Mouse (Mus musculus): ENCODE data around the gene Abcc10.

The Abcc10 gene

GRCm38 (mm10) chr17:46327906-46328534 is at the start of gene Abcc10:
Abcc10 (minus strand) TSS chr17:46328352.
- DNase-seq: peak; percentile 95 to 96

GRCm38 (mm10) chr17:46371783-46372182 is 43.6 kb upstream of the Abcc10 start:
- peak; percentile 35 to 45 for DNase-seq

- no peak for DNase-seq
These were observed 23.0 kb upstream of the Abcc10 start for GRCm38 (mm10) chr17:46351026-46351700.

GRCm38 (mm10) chr17:46341208-46341607 is 13.1 kb upstream of the Abcc10 start:
- no peak for DNase-seq

DNA sequence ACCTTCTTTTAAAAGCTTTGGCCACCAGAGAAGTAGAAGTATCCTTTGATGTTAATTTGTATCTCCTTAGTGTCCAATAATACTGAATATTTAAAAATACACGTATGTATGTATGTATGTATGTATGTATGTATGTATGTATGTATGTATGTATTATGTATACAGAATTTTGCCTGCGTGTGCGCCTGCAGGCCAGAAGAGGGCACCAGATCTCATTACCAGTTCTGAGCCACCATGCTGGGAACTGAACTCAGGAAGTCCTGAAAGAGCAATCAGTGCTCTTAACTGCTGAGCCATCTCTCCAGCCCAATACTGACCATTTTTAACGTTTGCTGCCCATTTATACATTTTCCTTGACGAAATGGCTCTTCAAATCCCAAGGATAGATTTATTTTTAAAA is 8.3 kb upstream of the Abcc10 start:
- DNase-seq: peak in 1 of 2 experiments; percentile 32

DNA sequence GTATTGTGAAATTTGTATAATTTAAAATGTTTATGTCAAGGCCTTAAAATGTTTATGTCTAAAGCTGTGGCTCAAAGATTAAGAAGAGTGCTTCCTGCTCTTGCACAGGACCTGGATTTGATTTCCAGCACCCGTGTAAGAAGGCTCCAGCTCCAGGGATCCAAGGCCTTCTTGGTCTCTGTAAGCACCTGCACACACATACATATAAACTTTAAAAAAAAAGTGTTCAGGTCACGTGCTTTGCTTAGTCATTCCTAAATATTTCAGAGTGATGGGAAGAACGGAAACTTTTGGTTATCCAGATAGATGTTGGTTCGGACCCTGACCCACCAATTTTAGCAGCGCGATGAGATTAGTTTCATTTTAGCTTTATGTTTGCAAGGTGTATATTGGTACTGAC is 571 bp upstream of the Abcc10 start:
- DNase-seq: peak in 1 of 2 experiments; percentile 17

DNA sequence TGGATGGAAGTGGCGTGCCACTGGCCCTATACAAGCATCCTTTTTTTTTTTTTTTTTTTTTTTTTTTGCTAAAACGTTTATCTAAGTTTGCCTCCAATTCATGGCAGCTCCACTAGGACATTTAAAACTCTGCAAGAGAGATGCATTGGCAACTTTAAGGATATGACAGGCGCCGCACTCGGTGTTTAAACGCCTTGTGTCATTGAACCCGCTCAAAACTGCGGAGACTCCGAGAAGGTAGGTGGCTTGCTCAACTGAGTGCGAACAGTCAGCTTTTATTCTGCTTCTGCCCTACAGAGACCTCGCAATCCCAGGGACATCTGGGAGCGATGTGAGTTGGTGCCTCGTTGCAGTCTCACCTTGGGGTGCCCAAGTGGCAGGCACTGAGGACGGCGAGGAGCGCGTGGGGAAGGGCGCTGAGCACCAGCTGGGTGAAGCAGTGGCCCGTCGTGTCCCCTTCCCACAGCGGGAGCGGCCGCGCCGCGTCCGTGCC is 693 bp downstream of the Abcc10 start:
- DNase-seq: no peak

DNA sequence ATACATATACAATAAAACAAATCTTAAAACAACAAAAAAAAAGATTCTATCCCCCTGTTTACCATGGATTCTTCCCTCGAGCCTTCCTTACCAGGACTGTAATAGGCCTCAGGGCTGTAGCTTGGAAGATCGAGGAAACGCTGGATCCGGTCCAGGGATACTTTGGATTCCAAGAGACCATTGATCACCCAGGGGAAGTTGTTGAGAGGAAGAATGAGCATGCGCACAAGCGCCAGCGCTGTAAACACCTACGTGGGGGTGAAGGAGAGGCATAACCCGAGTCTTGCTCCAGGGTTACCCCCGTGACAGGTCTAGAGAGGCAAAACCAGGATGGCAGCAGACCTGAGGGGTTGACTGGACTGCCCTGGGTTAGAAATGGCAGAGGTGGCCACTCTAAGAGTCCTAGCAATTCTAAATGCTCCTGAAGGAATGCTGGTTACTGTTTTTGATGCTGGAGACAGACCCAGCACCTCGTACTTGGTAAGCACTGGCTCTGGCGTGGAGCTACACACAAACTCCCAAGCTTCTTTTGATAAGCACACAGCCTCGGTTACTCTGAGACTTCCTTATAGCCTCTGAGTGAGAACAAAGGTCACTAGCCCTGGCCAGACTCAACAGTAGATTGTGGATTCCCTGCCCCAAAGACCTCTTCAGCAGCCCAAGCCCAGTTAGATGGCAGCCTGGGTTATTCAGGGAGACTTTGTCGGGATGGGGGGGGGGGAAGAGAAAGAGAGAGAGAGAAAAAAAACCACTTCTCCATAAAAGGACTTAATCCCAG is 5.9 kb downstream of the Abcc10 start:
- DNase-seq: no peak

- no peak for DNase-seq
These were observed 7.7 kb downstream of the Abcc10 start for GRCm38 (mm10) chr17:46320492-46320891.

- no peak for DNase-seq
These were observed 12.3 kb downstream of the Abcc10 start for GRCm38 (mm10) chr17:46315813-46316212.

DNA sequence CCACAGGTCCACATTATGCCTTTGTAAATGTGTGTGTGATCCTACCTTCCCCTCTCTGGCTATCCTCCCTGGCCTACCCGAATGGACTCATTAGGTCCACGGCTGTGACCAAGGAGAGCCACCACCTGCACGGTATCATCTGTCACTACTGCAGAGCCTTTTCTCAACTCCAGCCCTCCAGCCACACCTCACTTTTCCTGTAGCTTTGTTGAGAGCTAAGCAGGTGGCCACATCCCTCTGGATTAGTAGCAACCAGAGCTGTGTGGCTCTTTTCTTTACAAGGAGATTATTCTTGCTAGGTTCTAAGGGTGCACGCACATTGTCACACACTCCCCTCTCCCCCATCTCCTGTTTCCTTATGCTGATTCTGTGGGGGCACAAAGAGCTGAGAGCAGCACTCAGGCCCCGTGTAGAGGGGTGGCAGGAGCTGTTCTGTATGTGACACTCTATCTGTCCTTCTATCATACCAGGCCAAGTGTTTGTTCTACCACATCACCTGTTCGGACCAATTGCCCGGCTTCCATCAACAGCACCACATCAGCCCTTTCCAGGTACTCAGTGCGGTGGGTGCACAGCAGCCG is 14.9 kb downstream of the Abcc10 start:
- DNase-seq: no peak

GRCm38 (mm10) chr17:46310515-46310914 is 17.6 kb downstream of the Abcc10 start:
- DNase-seq: no peak

DNA sequence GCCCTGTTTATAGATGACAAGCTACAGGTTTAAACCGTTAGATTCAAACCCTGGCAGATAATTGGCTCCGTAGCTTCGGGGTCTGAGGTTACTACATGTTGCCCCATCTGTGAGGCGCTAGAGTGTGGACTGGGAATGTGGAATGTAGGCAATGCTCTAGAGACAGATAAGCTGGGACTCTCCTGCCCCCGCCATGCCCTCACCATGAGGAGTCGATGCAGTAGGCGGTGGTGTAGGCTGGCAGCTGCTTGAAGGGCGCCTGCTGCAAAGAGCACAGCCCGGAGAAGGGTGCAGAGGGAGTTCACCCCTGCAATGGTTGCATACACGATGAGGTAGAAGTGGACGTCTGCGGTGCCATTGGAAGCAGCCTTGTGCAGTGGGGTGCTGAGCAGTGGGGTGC is 18.3 kb downstream of the Abcc10 start:
- no peak for DNase-seq

DNA sequence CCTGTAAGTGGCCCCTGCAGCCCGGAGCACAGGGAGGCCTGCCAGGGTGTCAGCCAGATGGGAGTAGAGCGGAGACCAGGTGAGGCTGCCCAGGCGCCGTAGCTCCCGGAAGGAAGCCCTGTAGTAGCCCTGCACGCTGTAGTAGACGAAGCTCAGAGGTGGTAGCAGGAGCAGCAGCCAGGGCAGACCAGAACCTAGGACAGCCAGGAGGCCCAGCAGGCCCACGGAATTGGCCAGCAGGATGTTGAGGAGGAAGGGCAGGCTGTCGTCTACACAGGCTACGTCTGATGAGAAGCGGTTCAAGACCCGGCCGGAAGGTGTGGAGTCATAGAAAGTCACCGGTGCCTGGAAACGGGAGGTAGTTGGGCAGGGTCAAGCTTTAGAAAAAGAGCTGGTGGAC is 21.2 kb downstream of the Abcc10 start:
- no peak for DNase-seq

GRCm38 (mm10) chr17:46304184-46304583 is 24.0 kb downstream of the Abcc10 start:
- no peak for DNase-seq

- DNase-seq: no peak
These were observed 26.3 kb downstream of the Abcc10 start for GRCm38 (mm10) chr17:46301892-46302291.

DNA sequence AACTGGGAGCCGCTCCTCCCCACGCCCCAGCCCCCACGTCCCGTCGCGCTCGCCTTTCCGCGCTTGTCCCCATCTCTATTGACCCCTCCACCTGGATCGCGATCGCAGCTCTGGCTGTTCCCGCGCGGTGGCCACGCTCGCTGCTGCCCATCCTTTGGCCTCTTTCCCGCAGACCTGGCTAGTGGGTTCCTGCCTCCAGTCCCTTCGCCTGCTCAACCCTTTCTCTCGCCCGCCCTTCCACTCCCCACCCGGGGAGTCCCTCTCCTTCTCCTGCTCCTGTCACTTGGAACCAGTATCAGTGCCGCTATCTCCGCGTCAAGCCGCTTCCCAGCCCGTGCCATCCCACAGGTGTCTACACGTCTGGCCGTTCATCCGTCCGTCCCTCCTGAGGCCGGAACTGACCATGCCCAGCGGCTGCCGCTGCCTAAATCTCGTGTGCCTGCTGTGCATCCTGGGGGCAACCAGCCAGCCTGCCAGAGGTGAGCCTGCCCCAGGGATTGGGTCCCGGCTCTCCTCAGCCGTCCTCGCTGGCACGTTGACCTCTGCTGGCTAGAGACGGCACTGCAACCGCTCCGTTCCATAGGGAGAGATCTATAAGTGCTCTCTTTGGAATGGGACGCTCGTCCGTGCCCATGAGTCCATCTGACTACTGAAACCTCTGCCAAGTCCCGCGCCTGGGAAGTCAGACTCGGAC is 29.8 kb downstream of the Abcc10 start:
- DNase-seq: peak; percentile 89 to 90

DNA sequence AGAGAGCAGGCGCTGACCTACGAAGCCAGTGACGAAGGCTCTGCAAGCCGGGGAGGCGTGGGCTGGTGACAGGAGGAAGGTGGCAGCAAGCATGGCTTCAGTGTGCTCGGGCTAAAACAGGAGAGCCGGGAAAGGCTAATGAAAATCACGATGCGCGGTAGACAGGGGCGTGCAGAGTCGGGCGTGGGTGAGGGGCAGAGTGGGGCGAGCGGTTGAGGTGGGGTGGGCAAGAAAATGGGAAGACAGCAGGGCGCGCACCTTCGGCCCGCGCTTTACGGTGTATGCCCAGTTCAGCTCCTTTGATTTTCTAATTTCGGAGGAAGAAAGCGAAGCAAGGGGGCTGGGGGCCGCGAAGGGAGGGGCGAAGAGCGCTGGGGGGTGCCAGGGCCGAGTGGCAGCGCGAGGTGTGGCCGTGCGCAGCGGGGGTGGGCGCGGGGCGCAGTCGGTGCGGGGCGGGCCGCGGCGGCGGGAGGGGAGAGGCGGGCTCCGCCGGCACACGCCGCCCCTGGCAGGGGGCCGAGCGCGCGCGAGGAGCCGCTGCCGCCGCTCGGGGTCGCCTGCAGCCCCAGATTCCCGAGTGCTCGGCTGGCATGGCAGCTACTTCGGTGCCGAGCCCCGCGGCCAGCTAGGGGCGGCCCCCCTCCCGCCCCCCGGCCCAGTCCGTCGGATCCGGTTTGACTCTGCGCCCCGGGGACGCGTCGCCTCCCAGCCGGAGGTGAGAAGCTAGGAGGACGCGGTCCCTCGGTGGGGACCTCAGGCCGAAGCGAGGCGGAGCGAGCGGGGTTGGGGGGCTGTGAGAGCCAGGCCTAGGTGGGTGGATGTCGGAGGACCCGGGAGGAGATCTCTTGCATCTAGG is 30.6 kb downstream of the Abcc10 start, which contains the start of gene Dlk2:
Dlk2 (plus strand) TSS at position 58 of the 856 bp plus-strand sequence.
- peak; percentile 31 to 40 for DNase-seq

GRCm38 (mm10) chr17:46297028-46297363 is 31.2 kb downstream of the Abcc10 start:
- no peak for DNase-seq

DNA sequence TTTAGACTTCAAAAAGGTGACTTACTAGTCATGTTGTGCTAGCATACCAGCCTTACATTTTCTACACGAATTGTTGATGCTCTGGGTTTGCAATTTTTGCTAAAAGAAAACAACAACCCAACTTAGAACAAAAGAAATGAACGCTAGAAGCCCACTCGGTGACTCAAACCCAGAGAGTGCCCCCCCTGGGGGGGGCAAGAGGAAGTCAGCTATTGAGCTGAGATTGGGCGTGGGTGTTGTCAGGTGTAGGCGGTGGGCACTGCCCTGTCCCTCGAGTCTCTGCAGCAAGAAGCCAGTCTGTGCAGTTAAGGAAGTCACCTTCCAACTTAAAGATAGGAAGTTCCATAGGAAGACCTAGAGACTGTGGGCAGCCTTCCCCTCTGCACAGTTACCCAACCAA is 31.6 kb downstream of the Abcc10 start:
- DNase-seq: no peak

GRCm38 (mm10) chr17:46287678-46288095 is 40.5 kb downstream of the Abcc10 start:
- no peak for DNase-seq

- no peak for DNase-seq
These were observed 42.7 kb downstream of the Abcc10 start for GRCm38 (mm10) chr17:46285407-46285806.
